Mouse (Mus musculus) layer of hippocampus, adult 8-10 months (tissue): ENCODE data around the gene Ankrd44. TPM values are rescaled to one million over a fixed set of nuclear protein-coding genes. Genes with fewer than 3 reads are reported as not detected.

Source experiments
- DNase-seq, 2 experiments: peaks; one replicate each; pipeline ENCODE4 v3.0.0; 2022; ENCODE audit warnings: low spot score in 2 of 2
- microRNA-seq, 2 experiments: library from miRNA; unstranded; fragments of <30 nt; microRNA quantifications; one replicate each; pipeline ENCODE4 v1.2.0; 2022
- total RNA-seq, 4 experiments: library from RNA; stranded (reverse); gene quantifications; 2 replicates each; pipeline ENCODE4 v1.2.4; 2022

The Ankrd44 gene
- total RNA-seq, 4 experiments from 2014 or later, result 11.5 to 27.2 (median 18.7) TPM

- DNase-seq, result no peak
Observed at GRCm38 (mm10) chr1:54640184-54640795, 285.9 kb downstream of the Ankrd44 start.

- no peak for DNase-seq
Observed at GRCm38 (mm10) chr1:54639506-54640078, 286.6 kb downstream of the Ankrd44 start.

GRCm38 (mm10) chr1:54639076-54639475 lies 287.1 kb downstream of the Ankrd44 start:
- no peak for DNase-seq

GRCm38 (mm10) chr1:54637340-54637739 lies 288.8 kb downstream of the Ankrd44 start:
- DNase-seq, result no peak

GRCm38 (mm10) chr1:54629106-54629505 lies 297.1 kb downstream of the Ankrd44 start:
- DNase-seq, result no peak

GRCm38 (mm10) chr1:54614963-54615362 lies 311.2 kb downstream of the Ankrd44 start:
- DNase-seq, result no peak

GRCm38 (mm10) chr1:54612344-54612743 lies 313.8 kb downstream of the Ankrd44 start:
- no peak for DNase-seq

- no peak for DNase-seq
Observed at GRCm38 (mm10) chr1:54611891-54612290, 314.3 kb downstream of the Ankrd44 start.

GRCm38 (mm10) chr1:54606936-54607335 lies 319.3 kb downstream of the Ankrd44 start:
- DNase-seq, result no peak

GRCm38 (mm10) chr1:54601692-54602091 lies 324.5 kb downstream of the Ankrd44 start:
- no peak for DNase-seq

- no peak for DNase-seq
Observed at GRCm38 (mm10) chr1:54600275-54600674, 325.9 kb downstream of the Ankrd44 start.

- no peak for DNase-seq
Observed at GRCm38 (mm10) chr1:54597594-54598217, 328.5 kb downstream of the Ankrd44 start.

GRCm38 (mm10) chr1:54596151-54596550 lies 330.0 kb downstream of the Ankrd44 start:
- no peak for DNase-seq

Small RNA genes lying within 50 kb of the gene (microRNA-seq; reads per million reads assigned to microRNA genes)
- gene Gm24053, result 0 reads per million in 2 experiments

Other genes with a start within 250 kb of the Ankrd44 start
- gene Sf3b1, start 101.1 kb upstream of the Ankrd44 start, total RNA-seq, result 100 to 1,000 TPM; 160 to 177 (median 169) TPM
- gene Coq10b, start 126.4 kb upstream of the Ankrd44 start, total RNA-seq, result 10 to 100 TPM; 20.4 to 25.3 (median 23.6) TPM
- gene Hspe1, start 161.7 kb upstream of the Ankrd44 start, total RNA-seq, result 100 to 1,000 TPM in 3 of 4 experiments, 10 to 100 TPM in 1; 89.1 to 123 (median 107) TPM
- gene Hspd1, start 161.9 kb upstream of the Ankrd44 start, total RNA-seq, result 100 to 1,000 TPM; 155 to 181 (median 164) TPM
- 10 to 100 TPM; 56.8 to 62.9 (median 58.1) TPM for gene Mob4, start 204.8 kb upstream of the Ankrd44 start, total RNA-seq